Mouse (Mus musculus) layer of hippocampus, adult 11-12 months (tissue): ENCODE data around the gene Slc25a33.

Experiments used
- DNase-seq: peaks from one replicate; pipeline ENCODE4 v3.0.0; 2022; ENCODE audit warnings: low spot score

Slc25a33 gene

DNA sequence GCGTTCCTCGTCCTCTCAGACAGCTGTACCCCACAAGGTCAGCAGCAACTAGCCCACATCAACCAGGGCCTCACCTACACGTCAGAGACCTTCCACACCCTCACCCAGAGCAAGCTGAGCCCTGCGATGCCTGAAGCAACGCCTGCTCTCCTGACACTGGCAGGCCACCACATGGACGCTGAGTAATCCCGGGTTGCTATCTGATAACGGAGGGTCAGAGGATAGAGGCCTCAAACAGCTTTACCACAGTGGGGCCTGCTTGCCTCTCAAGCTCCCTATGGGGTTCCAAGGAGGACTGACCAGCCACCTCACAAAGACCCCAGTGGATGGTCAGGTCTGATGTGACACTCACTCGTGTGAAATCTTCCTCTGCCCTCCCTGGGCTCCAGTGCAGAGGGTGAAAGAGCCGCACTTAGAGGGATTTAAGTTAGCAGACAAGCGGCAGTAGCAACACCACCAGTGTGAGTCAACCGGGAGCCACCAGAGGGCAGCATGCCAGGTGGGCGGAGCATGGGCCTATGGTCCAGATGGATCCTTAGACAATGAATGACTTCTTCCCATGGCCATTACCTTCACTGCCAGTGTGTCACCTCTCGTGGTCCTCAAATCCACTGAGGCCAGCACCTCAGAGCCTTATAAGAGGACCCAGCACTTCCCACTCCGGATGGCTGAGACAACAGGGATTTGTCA, 48.3 kb downstream of the Slc25a33 start:
- DNase-seq = peak; percentile 82

DNA sequence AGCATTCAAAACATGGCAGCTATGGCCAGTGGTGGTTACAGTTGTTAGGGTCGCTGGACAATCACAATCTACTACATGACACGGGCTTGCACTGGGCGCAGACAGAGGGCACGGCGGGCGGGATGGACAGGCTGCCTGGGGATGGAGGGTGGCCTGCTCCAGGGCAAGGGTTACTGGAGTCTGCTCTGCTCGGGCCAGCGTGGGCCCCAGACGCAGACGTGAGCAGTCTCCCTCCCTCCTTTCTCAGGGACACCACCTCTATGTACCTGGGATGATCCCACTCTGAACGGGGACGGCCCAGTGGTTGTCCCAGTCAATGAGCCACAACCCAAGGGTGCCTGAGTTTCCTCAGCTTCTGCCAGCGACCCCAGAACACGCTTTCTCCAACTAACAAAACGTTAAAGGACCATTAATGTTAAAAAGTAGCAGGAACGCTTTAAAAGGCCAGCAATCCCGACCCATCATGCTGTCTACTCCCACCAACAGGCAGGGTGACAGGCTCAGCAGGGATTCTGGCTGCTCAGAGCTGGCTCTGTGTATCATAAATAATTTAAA, 49.1 kb downstream of the Slc25a33 start:
- DNase-seq = no peak

DNA sequence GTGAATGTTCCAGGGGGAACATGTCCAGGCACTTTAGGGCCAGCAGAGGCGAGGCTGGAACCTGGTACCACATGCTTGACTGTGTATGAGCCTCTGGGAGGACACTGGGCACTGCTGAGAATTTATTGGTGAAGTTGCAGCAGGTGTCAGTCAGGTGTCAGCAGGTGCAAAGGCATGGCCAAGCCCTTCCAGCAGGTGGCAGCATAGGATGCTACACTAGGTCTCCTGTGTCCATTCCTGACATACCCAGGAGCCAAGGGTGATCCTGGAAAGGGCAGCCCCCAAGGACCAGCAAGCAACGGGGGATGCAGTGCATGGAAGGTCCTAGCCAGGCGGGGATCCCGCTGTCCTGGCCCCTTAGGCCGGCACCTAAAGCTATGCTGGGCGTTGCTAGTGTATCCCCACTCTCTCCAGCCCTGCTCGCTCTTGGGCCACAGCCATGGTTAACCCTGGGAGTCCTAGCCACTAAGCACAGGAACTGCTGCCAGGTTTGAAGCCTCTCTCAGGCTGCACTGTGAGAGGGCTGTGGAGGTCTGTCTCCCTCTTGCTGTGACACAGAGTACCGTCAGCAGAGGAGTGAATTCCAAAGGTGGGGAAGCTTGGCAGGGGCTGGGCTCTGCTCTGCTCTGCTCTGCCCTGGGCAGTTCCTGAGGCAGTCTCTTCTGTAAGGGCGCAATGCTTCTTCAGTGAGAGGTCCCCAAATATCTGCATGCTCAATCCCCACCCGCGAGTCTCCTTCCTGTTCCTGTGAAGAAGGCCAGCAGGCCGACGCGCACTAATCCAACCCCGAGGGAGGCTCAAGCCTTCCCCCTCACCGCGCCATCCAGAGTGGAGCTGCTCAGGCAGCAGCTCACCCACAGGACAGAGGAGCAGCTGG, 50.0 kb downstream of the Slc25a33 start:
- DNase-seq = no peak

DNA sequence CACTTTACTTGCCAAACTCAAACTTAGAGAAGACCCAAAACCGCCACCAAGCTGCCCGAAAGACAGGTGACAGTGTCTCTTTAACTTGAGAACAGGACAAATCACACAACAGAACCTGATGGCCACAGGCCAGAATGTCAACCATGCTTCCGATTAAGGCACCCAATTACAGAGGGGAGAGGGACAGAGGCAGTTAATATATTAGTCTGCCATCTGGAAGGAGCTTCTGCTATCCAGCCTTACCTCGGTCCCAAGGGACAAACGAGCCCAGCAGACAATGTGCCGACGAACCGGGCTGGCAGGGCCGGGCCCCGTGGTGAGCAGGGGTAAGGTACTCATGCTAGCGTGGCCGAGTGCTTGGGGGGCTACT, 51.1 kb downstream of the Slc25a33 start:
- no peak for DNase-seq

DNA sequence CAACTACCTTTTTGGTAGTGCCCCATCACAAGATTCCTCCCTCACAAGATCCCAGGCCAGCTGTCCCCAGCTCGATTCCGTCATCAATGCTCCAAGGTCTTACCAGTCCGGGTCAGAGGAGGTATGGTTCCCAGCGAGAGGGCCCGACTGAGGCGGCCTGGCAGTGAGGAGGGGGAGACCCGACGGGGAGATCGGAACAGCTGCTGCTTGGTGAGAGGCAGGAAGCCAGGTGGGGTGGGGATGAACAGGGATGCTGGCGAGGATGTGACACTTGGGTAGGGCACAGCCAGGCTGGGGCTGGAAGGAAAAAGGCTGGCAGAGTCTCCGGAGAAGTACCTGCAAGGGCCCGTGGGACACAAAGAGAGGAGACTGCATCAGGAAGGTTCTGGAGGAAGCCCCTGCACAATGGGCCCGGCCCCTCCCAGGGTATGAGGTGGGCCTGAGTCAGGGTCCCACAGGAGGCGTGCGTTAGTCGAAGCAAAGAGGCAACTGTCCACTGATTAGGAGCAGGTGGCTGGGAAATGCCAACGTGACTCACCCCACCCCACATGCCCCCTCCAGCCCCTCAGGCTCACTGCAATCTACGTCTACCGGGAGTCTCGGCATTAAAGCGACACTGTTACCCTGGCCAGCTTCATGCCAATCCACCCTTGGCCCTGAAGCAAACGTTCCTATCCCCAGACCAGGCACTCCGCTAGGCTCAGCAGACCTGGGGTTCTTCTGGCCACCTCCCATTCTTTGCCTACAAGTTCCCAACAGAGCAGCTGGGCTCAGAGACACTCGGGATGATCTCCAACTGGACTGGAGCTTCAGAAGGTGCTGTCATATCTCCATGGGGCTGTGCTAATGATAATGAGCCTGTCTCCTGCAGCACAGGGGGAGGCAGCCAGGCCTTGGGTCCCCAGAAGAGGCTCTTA, 51.7 kb downstream of the Slc25a33 start:
- no peak for DNase-seq

DNA sequence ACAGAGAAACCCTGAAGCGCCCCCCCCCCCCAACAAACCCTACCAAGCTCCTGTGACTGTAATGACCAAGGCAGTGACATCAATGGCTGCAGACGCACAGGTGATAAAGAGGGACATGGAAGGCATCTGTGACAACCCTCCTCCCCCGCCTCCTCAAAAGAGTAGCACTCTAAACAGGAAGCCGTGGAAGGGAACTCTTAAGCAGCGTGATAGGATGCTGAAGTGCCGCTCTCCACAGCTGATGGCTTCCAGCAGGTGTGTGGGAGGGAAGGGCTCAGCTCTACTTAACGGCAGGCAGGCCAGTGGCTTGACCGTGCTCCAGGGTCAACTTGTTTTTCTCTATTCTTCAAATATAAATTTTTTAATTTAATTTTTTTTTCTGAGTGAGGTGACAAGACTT, 52.9 kb downstream of the Slc25a33 start:
- no peak for DNase-seq

DNA sequence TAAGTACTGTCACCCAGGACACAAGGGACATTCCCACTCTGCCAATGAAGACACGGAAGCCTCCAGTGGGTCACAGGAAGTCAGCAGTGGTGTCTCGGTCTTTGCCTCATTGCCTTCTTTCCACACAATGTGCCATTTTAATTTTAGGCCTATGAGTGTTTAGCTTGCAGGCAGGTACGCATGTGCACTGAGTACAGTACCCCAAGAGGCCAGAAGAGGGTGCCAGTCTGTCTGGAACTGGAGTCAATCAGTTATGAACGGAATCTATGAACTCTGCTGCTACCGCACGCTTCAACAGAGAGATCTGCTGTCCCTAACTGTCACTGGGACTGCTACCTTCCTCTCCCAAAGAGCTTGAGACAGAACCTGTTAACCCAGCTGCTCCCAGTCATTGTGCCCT, 54.4 kb downstream of the Slc25a33 start:
- DNase-seq = no peak

DNA sequence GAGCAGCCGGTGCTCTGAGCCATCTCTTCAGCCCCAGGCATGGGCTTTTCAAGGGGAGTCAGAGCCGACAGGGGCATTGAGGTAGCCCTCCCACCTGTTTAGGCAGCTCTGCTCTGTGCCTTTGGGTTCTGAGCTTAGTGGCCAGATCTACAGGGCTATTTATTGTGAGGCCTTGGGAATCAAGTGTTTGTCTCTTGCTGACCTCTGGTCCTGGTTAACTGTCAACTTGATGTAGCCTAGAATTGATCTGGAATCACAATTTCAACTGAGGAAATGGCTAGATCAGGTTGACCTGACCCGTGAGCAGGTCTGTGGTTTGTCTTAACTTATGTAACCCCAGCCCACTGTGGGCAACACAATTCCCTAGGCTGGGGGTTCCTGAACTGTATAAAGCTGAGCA, 59.5 kb downstream of the Slc25a33 start:
- no peak for DNase-seq

DNA sequence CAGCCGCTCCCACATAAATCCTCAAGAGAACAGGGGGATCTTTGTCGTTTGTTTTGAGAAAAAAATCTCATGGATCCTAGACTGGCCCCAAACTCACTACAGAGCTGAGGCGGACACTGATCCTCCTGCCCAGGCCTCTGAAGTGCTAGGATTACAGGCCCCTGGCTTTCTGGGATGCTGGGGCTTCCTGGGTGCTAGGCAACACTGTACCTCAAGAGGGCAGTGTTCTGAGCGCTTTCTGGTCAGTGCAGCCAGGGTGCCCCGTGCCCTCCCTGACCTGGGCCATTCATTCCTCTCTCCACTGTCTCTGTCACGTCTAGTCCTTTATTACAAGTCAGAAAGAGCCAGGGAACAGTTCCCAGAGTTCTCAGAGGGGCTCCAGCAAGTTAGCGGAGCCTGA, 62.1 kb downstream of the Slc25a33 start:
- DNase-seq = no peak

DNA sequence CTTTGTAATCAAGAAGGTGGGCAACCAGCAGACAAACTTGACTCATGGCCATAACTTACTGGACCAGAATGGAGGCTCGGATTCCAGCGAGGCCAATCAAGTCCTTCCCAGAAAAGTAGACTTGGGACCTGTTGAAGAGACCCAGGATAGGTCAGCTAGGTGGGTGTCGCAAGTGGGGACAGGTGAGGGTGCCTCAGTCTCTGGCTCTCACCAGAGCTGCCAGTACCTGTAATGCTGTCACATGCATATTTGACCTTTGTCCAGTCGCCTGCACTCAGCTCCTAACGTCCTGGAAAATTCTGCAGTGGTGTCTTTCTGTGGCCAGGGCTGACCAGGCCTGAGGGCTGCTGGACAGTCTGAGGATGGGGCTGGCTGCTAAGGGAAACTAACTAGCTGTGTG, 62.6 kb downstream of the Slc25a33 start:
- DNase-seq = no peak

DNA sequence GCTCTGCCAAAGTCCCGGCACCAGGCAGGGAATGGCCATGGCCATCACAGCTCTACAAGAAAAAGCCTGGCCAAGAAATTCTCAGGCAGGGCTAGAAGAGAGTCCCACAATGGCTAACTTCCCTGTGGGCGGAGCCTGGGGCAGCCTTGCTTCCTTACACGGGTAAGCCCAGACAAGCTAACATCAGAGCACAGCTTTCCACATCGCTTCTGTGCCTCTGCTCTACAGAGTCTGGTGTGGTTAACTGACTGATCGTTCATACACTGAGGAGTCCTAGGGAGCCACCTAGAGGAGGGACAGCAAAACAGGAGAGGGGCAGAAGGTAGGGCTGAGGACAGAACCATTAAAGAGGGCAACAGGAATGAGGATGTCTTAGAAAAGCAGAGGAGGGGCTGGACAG, 63.6 kb downstream of the Slc25a33 start:
- peak; percentile 75 for DNase-seq

DNA sequence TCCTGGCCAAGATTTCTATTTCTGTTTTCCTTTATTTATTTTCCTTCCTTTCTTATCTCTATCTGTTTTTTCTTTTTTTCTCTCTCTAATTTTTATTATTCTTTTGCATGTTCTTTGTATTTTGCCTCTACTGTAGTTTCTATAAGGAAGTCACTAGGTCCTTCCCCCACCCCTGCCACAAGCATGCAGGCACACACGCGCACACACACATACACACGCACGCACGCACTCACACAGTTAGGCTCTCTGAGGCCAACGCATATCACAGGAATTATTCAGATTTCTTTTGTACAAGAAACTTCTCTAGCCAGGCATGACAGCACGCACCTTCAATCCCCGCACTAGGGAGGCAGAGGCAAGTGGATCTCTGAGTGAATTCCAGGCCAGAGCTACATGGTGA, 68.1 kb downstream of the Slc25a33 start:
- DNase-seq = no peak

DNA sequence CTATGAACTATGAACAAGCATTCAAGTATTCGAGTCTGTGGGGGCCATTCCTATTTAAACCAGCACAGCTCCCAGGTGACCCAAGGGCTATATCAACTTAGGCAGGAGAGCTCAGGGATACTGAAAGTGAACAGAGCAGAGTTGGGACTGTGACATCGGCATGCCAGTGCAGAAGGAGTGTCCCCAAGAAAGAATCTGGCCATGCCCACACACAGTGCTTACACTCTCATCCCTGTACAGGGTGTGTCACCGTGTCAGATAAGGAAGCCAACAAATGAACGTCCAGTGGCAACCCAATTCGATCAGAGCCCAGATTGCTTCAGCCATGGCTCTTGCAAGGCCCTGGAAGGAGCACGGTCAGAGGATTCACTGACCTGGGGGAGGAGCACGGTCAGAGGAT, 68.8 kb downstream of the Slc25a33 start:
- no peak for DNase-seq

DNA sequence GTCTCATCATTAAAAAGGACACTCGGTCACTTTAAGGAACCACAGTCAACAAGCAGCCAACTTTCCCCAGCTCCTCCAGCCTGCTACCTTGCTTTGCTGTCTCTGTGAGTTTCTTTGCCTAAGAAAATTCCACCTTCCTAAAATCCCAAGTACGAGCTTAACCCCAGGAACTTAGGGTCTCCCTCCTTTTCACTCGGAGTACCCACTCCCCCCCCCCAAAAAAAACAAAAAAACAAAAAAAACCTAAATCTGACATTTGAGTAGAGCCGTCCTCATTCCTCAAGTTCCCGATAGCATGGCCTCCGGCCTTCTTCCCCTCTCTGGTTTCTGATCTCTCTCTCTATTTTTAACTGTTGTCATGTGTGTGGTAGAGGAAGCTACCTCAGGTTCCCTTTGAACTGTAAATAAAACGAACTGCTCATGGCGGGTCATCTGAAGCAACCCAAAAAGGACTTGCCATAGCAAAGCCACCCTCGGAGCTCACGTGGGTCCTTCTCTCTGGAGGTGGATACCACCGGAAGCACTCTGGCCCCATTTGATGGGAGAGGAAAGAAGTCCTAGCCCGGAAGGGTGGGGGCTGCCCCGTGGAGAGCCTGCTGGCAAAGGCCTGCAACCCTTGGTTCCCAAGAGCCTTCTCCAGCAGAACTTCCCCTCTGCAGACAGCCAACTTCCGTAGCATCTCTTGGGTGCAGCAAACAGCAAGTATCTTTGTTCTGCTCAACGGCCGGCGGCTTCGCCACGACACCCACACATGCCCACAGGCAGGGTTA, 71.7 kb downstream of the Slc25a33 start, which contains the start of gene Pik3cd:
Gene Pik3cd, minus strand, starts transcription at position 362 of the 770 bp plus-strand sequence.
- DNase-seq = peak; percentile 45

DNA sequence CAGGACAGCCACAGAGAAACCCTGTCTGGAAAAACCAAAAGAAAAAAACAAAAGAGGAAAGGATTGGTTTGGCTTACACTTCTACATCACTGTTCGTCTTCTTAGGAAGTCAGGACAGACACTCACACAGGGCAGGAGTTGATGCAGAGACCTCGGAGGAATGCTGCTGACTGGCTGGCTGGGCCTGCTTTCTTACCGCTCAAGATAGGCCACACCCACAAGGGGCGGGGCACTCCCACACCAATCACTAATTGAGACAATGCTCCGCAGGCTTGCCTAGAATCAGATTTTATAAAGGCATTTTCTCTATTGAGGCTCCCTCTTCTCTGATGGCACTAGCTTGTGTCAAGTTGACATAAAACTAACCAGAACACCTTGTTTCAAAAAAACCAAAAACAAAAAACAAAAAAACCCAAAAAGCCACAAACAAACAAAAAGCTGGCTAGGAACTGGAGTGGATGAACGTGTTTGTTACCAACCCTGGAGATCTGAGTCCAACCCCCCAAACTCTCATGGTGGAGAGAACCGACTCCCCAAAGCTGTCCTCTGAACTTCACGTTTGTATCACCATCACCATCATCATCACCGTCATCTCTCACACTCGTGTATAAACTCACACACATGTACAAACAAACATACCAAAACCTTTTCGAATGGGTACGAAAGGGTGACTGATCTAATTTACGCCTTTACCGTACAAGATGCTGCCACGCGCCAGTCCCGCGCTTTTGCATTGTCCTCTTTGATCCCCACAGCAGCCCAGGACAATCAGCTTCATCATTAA, 72.5 kb downstream of the Slc25a33 start:
- DNase-seq = peak; percentile 64

DNA sequence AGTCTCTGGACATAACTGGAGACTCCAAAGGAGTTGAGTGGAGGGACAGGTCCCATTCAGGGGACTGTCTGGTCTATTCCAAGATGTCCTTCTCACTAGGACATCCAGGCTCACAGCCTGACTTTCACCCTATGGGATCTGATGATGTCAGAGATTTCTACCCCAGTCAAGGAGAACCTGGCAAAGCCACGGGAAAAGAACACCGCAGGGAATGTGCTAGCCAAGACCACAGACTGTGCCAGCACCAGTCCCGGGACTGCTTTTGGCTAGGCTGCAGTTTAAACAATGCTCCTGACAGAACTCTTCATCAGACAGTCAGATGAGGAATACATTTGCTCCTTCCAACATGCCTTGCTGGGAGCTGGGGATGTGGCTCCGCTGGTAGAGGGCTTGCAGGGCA, 74.1 kb downstream of the Slc25a33 start:
- DNase-seq = no peak

DNA sequence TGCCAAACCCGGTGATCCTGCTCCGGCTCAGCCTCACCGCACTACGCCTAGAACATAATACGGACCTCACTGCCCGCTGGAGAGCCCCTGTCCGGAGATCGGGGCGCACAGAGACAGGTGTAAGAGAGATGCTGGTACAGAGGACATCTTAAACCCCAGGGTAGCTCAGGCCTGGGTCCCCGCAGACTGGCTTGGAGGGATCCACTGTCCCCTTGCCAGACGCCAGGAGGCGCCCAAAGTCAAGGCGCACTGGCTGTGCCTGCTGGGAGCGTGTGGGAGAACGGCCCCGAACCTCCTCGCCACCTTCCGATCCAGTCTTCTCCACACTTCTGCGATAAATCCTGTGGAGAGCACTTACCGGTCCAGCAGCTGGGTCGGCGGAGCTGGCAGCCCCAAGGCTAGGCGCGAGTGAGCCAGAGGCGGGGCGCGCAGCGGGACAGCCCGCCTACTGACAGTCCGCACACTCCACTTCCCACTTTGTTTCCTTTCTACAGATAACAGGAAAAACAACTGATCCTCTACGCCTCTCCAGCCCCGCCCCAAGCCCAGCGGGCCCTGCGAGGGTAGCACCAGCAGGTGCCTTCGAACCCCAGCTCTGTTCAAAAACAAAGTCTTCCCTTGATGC, 75.8 kb downstream of the Slc25a33 start:
- peak; percentile 40 for DNase-seq

DNA sequence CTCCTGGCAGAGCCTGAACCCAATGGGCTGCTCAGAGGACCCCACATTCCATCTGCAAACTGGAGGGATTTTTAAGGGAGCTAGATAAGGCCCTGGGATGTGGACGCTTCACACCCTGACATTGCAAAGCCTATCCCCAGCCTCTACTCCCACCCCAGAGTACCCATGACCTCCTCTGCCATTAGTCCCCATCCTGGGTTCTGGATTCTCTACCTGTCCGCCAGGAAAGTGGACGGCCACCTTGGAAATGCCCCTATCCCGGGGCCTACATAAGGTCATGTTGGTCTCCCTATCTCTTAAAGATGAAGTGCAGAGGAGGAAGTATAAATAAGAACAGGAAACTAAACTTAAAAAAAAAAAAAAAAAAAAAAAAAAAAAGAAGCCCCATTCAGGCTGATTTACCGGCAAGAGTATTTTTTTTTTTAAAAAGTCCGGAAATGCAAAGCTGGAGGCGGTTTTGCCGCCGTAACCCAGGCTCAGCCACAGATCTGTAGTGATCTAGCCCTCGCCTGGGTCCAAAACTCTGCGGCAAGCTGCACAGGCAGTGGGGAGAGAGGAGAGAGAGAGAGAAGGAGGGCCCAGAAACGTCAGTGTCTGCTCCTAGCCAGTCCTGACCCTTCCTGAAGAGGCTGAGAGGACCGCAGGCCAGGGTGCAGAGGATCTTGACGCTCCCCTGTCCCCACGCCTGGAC, 76.4 kb downstream of the Slc25a33 start:
- no peak for DNase-seq

DNA sequence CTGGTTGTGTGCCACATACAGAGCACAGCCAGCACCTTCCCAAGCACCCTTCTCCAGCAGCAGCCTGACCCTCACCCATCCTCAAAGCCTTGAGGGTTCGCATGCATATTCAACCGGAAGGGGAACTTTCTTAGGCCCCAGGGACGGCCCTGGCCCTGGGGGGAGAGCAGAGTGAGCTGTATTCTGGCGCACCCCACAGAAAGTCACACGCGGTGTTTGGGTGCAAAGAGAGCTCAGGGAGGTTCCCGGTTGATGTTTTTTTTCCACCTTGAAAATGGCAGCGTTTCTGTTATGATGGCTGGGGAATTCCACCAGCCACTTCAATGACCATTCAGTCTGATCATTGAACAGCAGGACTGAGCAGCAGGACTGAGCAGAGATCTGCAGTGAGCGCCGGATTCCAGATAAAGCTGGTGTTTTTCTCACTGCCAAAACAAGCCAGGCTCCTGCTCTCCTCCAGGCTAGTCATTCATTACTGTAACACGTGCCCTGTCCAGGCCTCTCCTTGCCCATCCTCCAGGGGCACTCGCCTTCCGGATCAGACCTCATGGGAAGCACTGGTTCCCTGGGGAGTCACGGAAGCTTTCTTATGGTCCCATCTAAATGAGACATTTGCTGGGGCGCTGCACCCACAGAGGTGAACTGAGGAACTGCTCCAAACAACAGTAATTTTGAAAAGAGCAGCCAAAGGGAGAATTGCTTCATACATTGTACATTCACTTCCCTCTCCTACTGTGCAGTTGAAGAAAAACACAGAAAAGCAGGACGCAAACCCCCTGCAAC, 77.7 kb downstream of the Slc25a33 start:
- peak; percentile 21 for DNase-seq
